Mouse (Mus musculus): Measurements from ENCODE around the gene Lrrc4c. TPM values are rescaled to one million over a fixed set of nuclear protein-coding genes. Genes with fewer than 3 reads are reported as not detected.

The Lrrc4c gene
- 0.23 and 0.25 TPM in 2 replicates for polyA plus RNA-seq (2012; rRNA removed)

GRCm38 (mm10) chr2:96317387-96318299 lies at the start of gene Lrrc4c:
TSS of gene Lrrc4c (plus strand) at chr2:96318169.
- no peak for DNase-seq (ENCODE audit: low read depth, low spot score)
- 18% methylated on average over 18 of the region's 18 CpGs for WGBS

- 71% methylated on average over 1 of the region's 1 CpGs for WGBS
Measured at GRCm38 (mm10) chr2:96275061-96275460, 42.9 kb upstream of the Lrrc4c start.

GRCm38 (mm10) chr2:96282926-96283325 lies 35.0 kb upstream of the Lrrc4c start:
- DNase-seq (ENCODE audit: low read depth, low spot score): no peak
- 84% methylated on average over 5 of the region's 5 CpGs for WGBS

More at GRCm38 (mm10) chr2:96275061-96275460, 42.9 kb upstream of the Lrrc4c start:
- DNase-seq (ENCODE audit: low read depth, low spot score): no peak

GRCm38 (mm10) chr2:96287512-96287911 lies 30.5 kb upstream of the Lrrc4c start:
- 63% methylated on average over 4 of the region's 4 CpGs for WGBS
- DNase-seq (ENCODE audit: low read depth, low spot score): no peak

GRCm38 (mm10) chr2:96290541-96290940 lies 27.4 kb upstream of the Lrrc4c start:
- 79% methylated on average over 1 of the region's 1 CpGs for WGBS
- no peak for DNase-seq (ENCODE audit: low read depth, low spot score)

- no peak for DNase-seq (ENCODE audit: low read depth, low spot score)
- 35% methylated on average over 5 of the region's 5 CpGs for WGBS
Measured at GRCm38 (mm10) chr2:96315034-96315433, 2.9 kb upstream of the Lrrc4c start.

- WGBS: 18% methylated on average over 1 of the region's 1 CpGs
- DNase-seq (ENCODE audit: low read depth, low spot score): no peak
Measured at GRCm38 (mm10) chr2:96316531-96316930, 1.4 kb upstream of the Lrrc4c start.

- WGBS: 32% methylated on average over 7 of the region's 7 CpGs
Measured at GRCm38 (mm10) chr2:96318556-96318955, 587 bp downstream of the Lrrc4c start.

GRCm38 (mm10) chr2:96319201-96319600 lies 1.2 kb downstream of the Lrrc4c start:
- 19% methylated on average over 8 of the region's 8 CpGs for WGBS
- DNase-seq (ENCODE audit: low read depth, low spot score): no peak

More at GRCm38 (mm10) chr2:96318556-96318955, 587 bp downstream of the Lrrc4c start:
- DNase-seq (ENCODE audit: low read depth, low spot score): no peak

GRCm38 (mm10) chr2:96319649-96320048 lies 1.7 kb downstream of the Lrrc4c start:
- 55% methylated on average over 6 of the region's 6 CpGs for WGBS
- DNase-seq (ENCODE audit: low read depth, low spot score): no peak

- no peak for DNase-seq (ENCODE audit: low read depth, low spot score)
- 65% methylated on average over 3 of the region's 3 CpGs for WGBS
Measured at GRCm38 (mm10) chr2:96334652-96335051, 16.7 kb downstream of the Lrrc4c start.

- DNase-seq (ENCODE audit: low read depth, low spot score): no peak
- 32% methylated on average over 1 of the region's 1 CpGs for WGBS
Measured at GRCm38 (mm10) chr2:96337354-96337753, 19.4 kb downstream of the Lrrc4c start.

- DNase-seq (ENCODE audit: low read depth, low spot score): no peak
- 78% methylated on average over 1 of the region's 1 CpGs for WGBS
Measured at GRCm38 (mm10) chr2:96401186-96401811, 83.3 kb downstream of the Lrrc4c start.

- 31% methylated on average over 2 of the region's 2 CpGs for WGBS
- no peak for DNase-seq (ENCODE audit: low read depth, low spot score)
Measured at GRCm38 (mm10) chr2:96402514-96402913, 84.5 kb downstream of the Lrrc4c start.

GRCm38 (mm10) chr2:96406856-96407255 lies 88.9 kb downstream of the Lrrc4c start:
- WGBS: 79% methylated on average over 8 of the region's 8 CpGs

GRCm38 (mm10) chr2:96411182-96411581 lies 93.2 kb downstream of the Lrrc4c start:
- no peak for DNase-seq (ENCODE audit: low read depth, low spot score)
- 86% methylated on average over 1 of the region's 1 CpGs for WGBS

More at GRCm38 (mm10) chr2:96406856-96407255, 88.9 kb downstream of the Lrrc4c start:
- no peak for DNase-seq (ENCODE audit: low read depth, low spot score)

GRCm38 (mm10) chr2:96461566-96461965 lies 143.6 kb downstream of the Lrrc4c start:
- DNase-seq (ENCODE audit: low read depth, low spot score): no peak

GRCm38 (mm10) chr2:96475674-96476073 lies 157.7 kb downstream of the Lrrc4c start:
- DNase-seq (ENCODE audit: low read depth, low spot score): no peak
- 71% methylated on average over 6 of the region's 6 CpGs for WGBS

- DNase-seq (ENCODE audit: low read depth, low spot score): no peak
- 77% methylated on average over 3 of the region's 3 CpGs for WGBS
Measured at GRCm38 (mm10) chr2:96499116-96499882, 181.3 kb downstream of the Lrrc4c start.

GRCm38 (mm10) chr2:96504140-96504539 lies 186.2 kb downstream of the Lrrc4c start:
- no peak for DNase-seq (ENCODE audit: low read depth, low spot score)
- WGBS: 74% methylated on average over 6 of the region's 6 CpGs

All from large intestine, adult 2 months (tissue).